Mouse (Mus musculus) midbrain, postnatal 0 days (tissue): Measurements from ENCODE around the gene Gm49384. TPM values are rescaled to one million over a fixed set of nuclear protein-coding genes. Genes with fewer than 3 reads are reported as not detected.

ENCODE experiments used
- ATAC-seq: fragments of 200-750 bp; cut with Nextera tagmentation; 2 replicates; pipeline ENCODE4 v1.8.0; 2017; ENCODE audit warnings: moderate number of reproducible peaks, mild to moderate bottlenecking, moderate TSS enrichment, moderate library complexity; ENCODE audit not compliant: low FRiP score
- DNase-seq: peaks from one replicate; pipeline ENCODE4 v3.0.0-alpha.2; 2015; ENCODE audit warnings: low spot score
- H3K27ac ChIP-seq: fragments of 300-500 bp; sonication (generic); 2 replicates; pipeline ENCODE4 v1.5.1; 2014; ENCODE audit warnings: low read depth, mild to moderate bottlenecking, low read length, mixed read lengths
- H3K27me3 ChIP-seq: fragments of 300-500 bp; sonication (generic); 2 replicates; pipeline ENCODE4 v1.6.1; 2014; ENCODE audit warnings: low read length, control low read depth, mixed read lengths; ENCODE audit not compliant: insufficient read depth
- H3K36me3 ChIP-seq: fragments of 300-500 bp; sonication (generic); 2 replicates; pipeline ENCODE4 v1.6.1; 2014; ENCODE audit warnings: low read length, control low read depth, mixed read lengths; ENCODE audit not compliant: insufficient read depth
- H3K4me1 ChIP-seq: fragments of 300-500 bp; sonication (generic); 2 replicates; pipeline ENCODE4 v1.6.1; 2014; ENCODE audit warnings: mild to moderate bottlenecking, control low read depth, antibody characterized with exemption, low read length, mixed read lengths; ENCODE audit not compliant: insufficient read depth
- H3K4me2 ChIP-seq: fragments of 300-500 bp; sonication (generic); 2 replicates; pipeline ENCODE4 v1.6.1; 2014; ENCODE audit warnings: low read depth, mild to moderate bottlenecking, low read length, mixed read lengths; ENCODE audit not compliant: poor library complexity, severe bottlenecking
- H3K4me3 ChIP-seq: fragments of 300-500 bp; sonication (generic); 2 replicates; pipeline ENCODE4 v1.5.1; 2014; ENCODE audit warnings: low read depth, mild to moderate bottlenecking, low read length, moderate library complexity
- H3K9ac ChIP-seq: fragments of 300-500 bp; sonication (generic); replicated peaks from 2 replicates; pipeline ENCODE4 v1.6.1; 2014; ENCODE audit warnings: mild to moderate bottlenecking, low read length, moderate library complexity, mixed read lengths; ENCODE audit not compliant: poor library complexity, severe bottlenecking
- H3K9me3 ChIP-seq: fragments of 300-500 bp; sonication (generic); 2 replicates; pipeline ENCODE4 v1.6.1; 2016; ENCODE audit warnings: low read length, control low read depth
- CTCF ChIP-seq: IDR thresholded peaks from 2 replicates; pipeline ENCODE4 v1.5.1; 2016; ENCODE audit warnings: antibody characterized with exemption, mild to moderate bottlenecking
- WGBS: fragments of 180-500 bp; shearing (Covaris S2); extraction: QIAGEN DNeasy Blood & Tissue Kit; methylation state at CpG from one replicate; pipeline ENCODE4 v1.1.7; 2014; 5-methylcytosine and 5-hydroxymethylcytosine counted together
- polyA plus RNA-seq: library from polyadenylated mRNA; unstranded; fragments of >200 nt; fragmentation: Nextera tagmentation; extraction: Ambion mirVana; gene quantifications from 2 replicates; pipeline ENCODE4 v1.2.1, GENCODE M21; 2015
- total RNA-seq: library from RNA; depleted of rRNA; stranded (reverse); fragments of >200 nt; gene quantifications from 2 replicates; pipeline ENCODE4 v1.2.3, GENCODE M21; 2014; rRNA removed

Gm49384 gene
- total RNA-seq, result 1.2 TPM in 1 of 2 replicates, not detected in the other
- 2.5 and 2.9 TPM in 2 replicates for polyA plus RNA-seq

DNA sequence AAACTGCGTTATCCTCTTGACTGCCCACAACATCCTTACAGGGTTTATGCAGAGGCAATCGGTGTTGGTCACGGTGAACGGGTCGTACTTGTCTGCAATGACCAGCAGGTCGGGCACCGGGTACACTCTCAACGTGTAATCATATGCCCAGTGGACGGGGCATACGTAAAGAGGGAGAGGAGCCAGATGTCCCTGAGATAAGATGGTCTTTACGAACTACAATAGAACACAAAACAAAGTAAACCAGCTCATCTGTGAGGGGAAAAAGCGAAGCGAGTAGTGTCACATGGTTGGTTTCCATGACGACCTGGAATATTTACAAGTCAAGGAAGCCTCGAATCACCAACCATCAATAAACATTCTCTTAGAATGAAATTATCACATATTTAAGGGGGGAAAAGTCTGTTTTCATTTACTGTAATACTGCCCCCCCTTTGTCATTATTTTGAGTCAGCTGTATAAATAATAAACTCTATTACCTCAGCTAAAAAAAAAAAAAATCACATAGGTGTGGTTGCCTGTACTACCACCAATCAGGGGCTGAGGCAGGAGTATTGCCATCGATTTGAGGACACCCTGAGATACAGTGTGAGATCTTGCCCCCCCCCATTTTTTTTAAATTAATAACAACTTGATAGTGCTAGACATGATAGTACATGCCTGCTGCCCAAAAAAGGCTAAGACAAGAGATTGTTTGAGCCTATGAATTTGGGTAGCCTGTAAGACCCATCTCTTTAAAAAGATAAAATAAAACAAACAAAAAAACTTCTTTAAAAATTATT, at the start of gene Gm49384:
Gene Gm49384, minus strand, starts transcription at position 216 of the 782 bp plus-strand sequence.
- no peaks in the 10 kb centered on the region for H3K27me3 ChIP-seq
- H3K4me2 ChIP-seq, result peak within 1 kb of the TSS; percentile 28
- H3K27ac ChIP-seq, result no peak within 1 kb of the TSS
- no peaks in the 10 kb centered on the region; the same call in 1 of the 2 replicates for H3K36me3 ChIP-seq
- ATAC-seq (no peak), DNase-seq (peak; percentile 48)
- WGBS, result 63% methylated on average over 16 of the region's 16 CpGs
- H3K4me1 ChIP-seq, result no peaks in the 10 kb centered on the region
- no peaks in the 10 kb centered on the region for H3K9me3 ChIP-seq
- TF ChIP-seq CTCF, result no peak
- no peak within 1 kb of the TSS for H3K4me3 ChIP-seq
- no peak within 1 kb of the TSS for H3K9ac ChIP-seq

- Histone ChIP-seq H3K27ac (no peak overlapping the region), H3K36me3 (no peaks in the 10 kb centered on the region), H3K4me2 (no peak overlapping the region), H3K9ac (no peak overlapping the region), H3K4me1 (no peaks in the 10 kb centered on the region), H3K9me3 (no peaks in the 10 kb centered on the region), H3K4me3 (no peak overlapping the region), H3K27me3 (no peaks in the 10 kb centered on the region)
- no peak for ATAC-seq
- no peak for DNase-seq
- TF ChIP-seq CTCF, result no peak
- WGBS, result 92% methylated on average over 1 of the region's 1 CpGs
Observed at GRCm38 (mm10) chr12:69253806-69254205, 49.7 kb upstream of the Gm49384 start.

DNA sequence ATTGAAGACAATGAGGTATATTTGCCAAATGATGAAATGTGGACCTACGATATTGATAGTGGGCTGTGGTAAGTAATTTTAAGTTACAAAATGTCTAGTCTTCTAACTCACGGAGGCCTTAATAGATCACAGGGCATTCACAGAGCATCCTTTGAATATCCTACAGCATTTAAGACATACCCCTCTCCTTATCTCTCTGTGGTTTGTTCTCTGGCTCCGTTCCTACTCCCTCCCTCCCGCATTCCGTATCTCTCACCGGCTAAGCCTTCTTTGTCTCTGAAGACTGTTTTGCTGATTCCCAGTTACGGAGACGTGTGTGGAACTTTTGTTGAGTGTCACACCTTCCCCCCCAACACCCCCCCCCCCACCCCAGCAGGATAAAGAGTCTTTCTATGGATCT, 46.7 kb upstream of the Gm49384 start:
- Histone ChIP-seq H3K4me2 (no peak overlapping the region), H3K27me3 (no peaks in the 10 kb centered on the region), H3K4me1 (no peaks in the 10 kb centered on the region), H3K36me3 (no peaks in the 10 kb centered on the region), H3K27ac (no peak overlapping the region), H3K9me3 (no peaks in the 10 kb centered on the region), H3K4me3 (no peak overlapping the region), H3K9ac (no peak overlapping the region)
- DNase-seq (no peak), ATAC-seq (no peak)
- WGBS, result 74% methylated on average over 8 of the region's 8 CpGs
- TF ChIP-seq CTCF, result no peak

DNA sequence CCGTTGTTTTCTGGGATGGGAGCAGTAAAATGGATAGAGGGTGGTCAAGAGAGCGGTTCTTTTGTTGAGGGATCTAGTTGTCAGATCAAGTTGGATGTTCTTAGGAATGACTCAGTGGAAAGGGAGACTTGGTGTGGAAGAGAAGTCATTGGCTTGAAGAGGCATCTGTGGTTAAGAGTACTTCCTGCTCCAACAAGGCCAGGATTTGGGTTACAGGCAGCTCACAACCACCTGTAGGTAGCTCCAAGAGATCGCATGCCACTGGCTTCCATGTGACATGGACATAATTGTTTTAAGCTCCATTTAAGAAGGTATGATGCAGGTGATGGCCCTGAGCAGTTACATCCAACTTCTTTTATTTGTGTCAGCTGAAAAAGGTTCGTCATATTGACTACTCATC, 45.7 kb upstream of the Gm49384 start:
- Histone ChIP-seq H3K4me3 (no peak overlapping the region), H3K9ac (no peak overlapping the region), H3K27ac (no peak overlapping the region), H3K4me1 (no peaks in the 10 kb centered on the region), H3K4me2 (no peak overlapping the region), H3K27me3 (no peaks in the 10 kb centered on the region), H3K9me3 (no peaks in the 10 kb centered on the region), H3K36me3 (no peaks in the 10 kb centered on the region)
- DNase-seq (no peak), ATAC-seq (no peak)
- no peak for TF ChIP-seq CTCF
- 86% methylated on average over 4 of the region's 4 CpGs for WGBS

DNA sequence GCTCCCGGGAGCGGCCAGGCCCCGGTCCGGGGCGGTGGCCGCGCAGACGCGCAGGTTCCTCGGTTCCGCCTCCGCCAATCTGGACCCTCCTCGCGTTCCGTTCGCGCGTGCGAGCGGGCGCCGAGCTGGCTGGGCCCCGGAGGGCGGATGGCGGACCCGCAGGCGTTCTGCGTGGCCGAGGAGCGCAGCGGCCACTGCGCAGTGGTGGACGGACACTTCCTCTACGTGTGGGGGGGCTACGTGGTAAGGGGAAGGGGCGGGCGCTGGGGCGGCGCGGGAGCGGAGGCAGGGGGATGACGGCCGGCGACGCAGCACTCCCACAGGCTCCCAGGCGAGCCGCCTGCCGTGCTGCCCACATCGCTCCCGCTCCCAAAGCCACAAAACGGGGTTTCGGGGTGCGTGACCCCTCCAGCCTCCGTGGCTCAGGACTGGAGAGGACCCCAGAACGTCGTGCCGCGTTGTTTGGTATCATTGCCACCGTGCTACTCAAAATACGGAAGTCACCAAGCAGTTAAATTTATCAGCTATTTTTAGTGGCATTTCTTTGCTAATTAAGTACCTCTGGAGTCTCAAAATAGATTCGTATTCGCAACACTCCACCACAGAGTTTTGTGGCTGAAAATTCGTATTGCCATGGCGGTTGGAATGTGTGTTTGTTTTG, 37.8 kb upstream of the Gm49384 start:
- peak; percentile 81 for DNase-seq
- under 1% methylated on average over 46 of the region's 64 CpGs for WGBS
- TF ChIP-seq CTCF, result no peak
- H3K27me3 ChIP-seq, result no peaks in the 10 kb centered on the region
- H3K4me3 ChIP-seq, result peak overlapping the region; percentile 68
- ATAC-seq, result peak; percentile 93
- no peaks in the 10 kb centered on the region for H3K9me3 ChIP-seq
- H3K4me2 ChIP-seq, result peak overlapping the region; percentile 66
- H3K36me3 ChIP-seq, result no peaks in the 10 kb centered on the region
- peak overlapping the region; percentile 85 for H3K27ac ChIP-seq
- peak overlapping the region; percentile 80 for H3K9ac ChIP-seq
- H3K4me1 ChIP-seq, result no peaks in the 10 kb centered on the region

DNA sequence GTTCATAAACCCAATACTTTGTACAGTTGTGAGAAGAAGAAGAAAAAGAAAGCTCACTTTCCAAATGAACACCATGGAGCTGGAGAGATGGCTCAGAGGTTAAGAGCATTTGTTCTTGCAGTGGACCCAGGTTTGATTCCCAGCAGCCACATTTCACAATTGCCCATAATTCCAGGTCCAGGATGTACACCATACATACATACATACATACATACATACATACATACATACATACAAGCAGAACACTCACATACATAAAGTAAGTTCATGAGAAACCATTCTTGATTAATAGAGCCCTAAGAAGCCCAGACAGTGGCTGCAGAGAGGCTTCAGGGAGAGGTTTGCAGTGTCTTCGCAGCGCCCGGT, 37.3 kb upstream of the Gm49384 start:
- H3K36me3 ChIP-seq, result no peaks in the 10 kb centered on the region
- no peaks in the 10 kb centered on the region for H3K27me3 ChIP-seq
- ATAC-seq, result peak; percentile 42; the same call in 1 of the 2 replicates
- peak overlapping the region; percentile 80 for H3K9ac ChIP-seq
- H3K9me3 ChIP-seq, result no peaks in the 10 kb centered on the region
- TF ChIP-seq CTCF, result no peak
- peak overlapping the region; percentile 68 for H3K4me3 ChIP-seq
- peak overlapping the region; percentile 85 for H3K27ac ChIP-seq
- H3K4me2 ChIP-seq, result peak overlapping the region; percentile 66
- 0% methylated on average over 3 of the region's 3 CpGs for WGBS
- no peaks in the 10 kb centered on the region for H3K4me1 ChIP-seq
- DNase-seq, result no peak
